Mouse (Mus musculus): ENCODE results near the gene Lipc. TPM values are rescaled to one million over a fixed set of nuclear protein-coding genes. Genes with fewer than 3 reads are reported as not detected.

Gene Lipc
- total and polyA plus RNA-seq, 3 experiments, result 0.12 to 0.69 TPM; not detected in 1

GRCm38 (mm10) chr9:70914659-70915355, 37.2 kb downstream of the Lipc start:
- DNase-seq, result no peak

- no peak for DNase-seq
Measured at GRCm38 (mm10) chr9:70911163-70911562, 40.9 kb downstream of the Lipc start.

GRCm38 (mm10) chr9:70910351-70910750, 41.7 kb downstream of the Lipc start:
- DNase-seq, result peak; percentile 25

- DNase-seq, result no peak
Measured at GRCm38 (mm10) chr9:70902821-70903730, 49.0 kb downstream of the Lipc start.

GRCm38 (mm10) chr9:70894201-70894600, 57.8 kb downstream of the Lipc start:
- DNase-seq, result no peak

- DNase-seq, result no peak
Measured at GRCm38 (mm10) chr9:70893526-70893925, 58.5 kb downstream of the Lipc start.

- DNase-seq, result no peak
Measured at GRCm38 (mm10) chr9:70892627-70893026, 59.4 kb downstream of the Lipc start.

- peak; percentile 57 for DNase-seq
Measured at GRCm38 (mm10) chr9:70891431-70892133, 60.4 kb downstream of the Lipc start.

- DNase-seq, result no peak
Measured at GRCm38 (mm10) chr9:70890736-70891135, 61.3 kb downstream of the Lipc start.

GRCm38 (mm10) chr9:70888969-70889368, 63.1 kb downstream of the Lipc start:
- peak; percentile 82 for DNase-seq

- DNase-seq, result no peak
Measured at GRCm38 (mm10) chr9:70888556-70888955, 63.5 kb downstream of the Lipc start.

- no peak for DNase-seq
Measured at GRCm38 (mm10) chr9:70881982-70882381, 70.0 kb downstream of the Lipc start.

GRCm38 (mm10) chr9:70878823-70879222, 73.2 kb downstream of the Lipc start:
- DNase-seq, result no peak

GRCm38 (mm10) chr9:70878157-70878556, 73.9 kb downstream of the Lipc start:
- DNase-seq, result no peak

GRCm38 (mm10) chr9:70875490-70875889, 76.5 kb downstream of the Lipc start:
- no peak for DNase-seq

GRCm38 (mm10) chr9:70875059-70875458, 77.0 kb downstream of the Lipc start:
- no peak for DNase-seq

- DNase-seq, result no peak
Measured at GRCm38 (mm10) chr9:70872675-70873074, 79.4 kb downstream of the Lipc start.

- no peak for DNase-seq
Measured at GRCm38 (mm10) chr9:70870326-70870725, 81.7 kb downstream of the Lipc start.

GRCm38 (mm10) chr9:70869169-70869873, 82.7 kb downstream of the Lipc start:
- no peak for DNase-seq

- DNase-seq, result no peak
Measured at GRCm38 (mm10) chr9:70867381-70867780, 84.6 kb downstream of the Lipc start.

GRCm38 (mm10) chr9:70864039-70864438, 88.0 kb downstream of the Lipc start:
- DNase-seq, result no peak

- DNase-seq, result peak; percentile 43
Measured at GRCm38 (mm10) chr9:70863299-70863698, 88.7 kb downstream of the Lipc start.

Measured in adrenal gland, adult 2 months (tissue).